Mouse (Mus musculus) limb, embryonic 13.5 days (tissue): ENCODE measurements at regions not wholly inside any gene's neighbourhood (a gene's known extent, or its start where the extent isn't known, plus 50 kb on each side); places are given as distances from the start of the nearest gene placed in this dataset.

Experiments
- ATAC-seq: fragments of 200-750 bp; cut with Nextera tagmentation; 2 replicates; pipeline ENCODE4 v1.8.0; 2017; ENCODE audit warnings: low read depth, moderate number of reproducible peaks, moderate TSS enrichment; ENCODE audit not compliant: low FRiP score
- H3K27ac ChIP-seq: fragments of 300-500 bp; sonication (generic); 2 replicates; pipeline ENCODE4 v1.5.1; 2015; ENCODE audit warnings: inconsistent platforms, mild to moderate bottlenecking, moderate library complexity
- H3K27me3 ChIP-seq: fragments of 300-500 bp; sonication (generic); 2 replicates; pipeline ENCODE4 v1.6.1; 2015; ENCODE audit warnings: mild to moderate bottlenecking, inconsistent platforms
- H3K36me3 ChIP-seq: fragments of 300-500 bp; sonication (generic); 2 replicates; pipeline ENCODE4 v1.6.1; 2015; ENCODE audit warnings: inconsistent platforms, mild to moderate bottlenecking, moderate library complexity
- H3K4me1 ChIP-seq: fragments of 300-500 bp; sonication (generic); 2 replicates; pipeline ENCODE4 v1.6.1; 2015; ENCODE audit warnings: inconsistent platforms
- H3K4me2 ChIP-seq: fragments of 300-500 bp; sonication (generic); replicated peaks from 2 replicates; pipeline ENCODE4 v1.6.1; 2015; ENCODE audit warnings: inconsistent platforms, mild to moderate bottlenecking, moderate library complexity
- H3K4me3 ChIP-seq: fragments of 300-500 bp; sonication (generic); 2 replicates; pipeline ENCODE4 v1.5.1; 2015; ENCODE audit warnings: moderate library complexity, mild to moderate bottlenecking, inconsistent platforms
- H3K9ac ChIP-seq: fragments of 300-500 bp; sonication (generic); 2 replicates; pipeline ENCODE4 v1.6.1; 2015; ENCODE audit warnings: mild to moderate bottlenecking, inconsistent platforms
- H3K9me3 ChIP-seq: fragments of 300-500 bp; sonication (generic); 2 replicates; pipeline ENCODE4 v1.6.1; 2016; ENCODE audit warnings: inconsistent platforms
- WGBS: fragments of 180-500 bp; shearing (Covaris S2); methylation state at CpG from one replicate; pipeline ENCODE4 v1.1.7; 2015; 5-methylcytosine and 5-hydroxymethylcytosine counted together

DNA sequence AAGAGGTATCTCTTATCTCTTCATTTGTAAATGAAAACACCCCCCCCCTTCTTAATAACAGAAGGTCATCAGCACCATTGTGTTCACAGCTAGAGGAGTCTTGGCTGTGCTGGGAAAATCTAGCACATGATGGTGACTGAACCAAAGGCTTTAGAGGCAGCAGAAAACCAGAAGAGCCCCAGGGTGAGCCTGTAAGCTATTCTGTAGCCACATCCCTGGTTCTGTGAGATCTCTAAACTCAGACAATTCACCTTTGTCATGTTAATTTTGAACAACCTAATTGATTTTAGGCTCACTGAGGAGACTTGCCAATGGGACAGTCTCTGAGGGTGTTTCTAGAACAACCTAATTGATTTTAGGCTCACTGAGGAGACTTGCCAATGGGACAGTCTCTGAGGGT is 201.4 kb downstream of the Emp1 start:
- no peaks in the 10 kb centered on the region for H3K9me3 ChIP-seq
- no peak overlapping the region for H3K4me3 ChIP-seq
- no peak overlapping the region for H3K4me2 ChIP-seq
- no peak overlapping the region for H3K9ac ChIP-seq
- no peak for ATAC-seq
- H3K27me3 ChIP-seq, result peaks cover 9% of the 10 kb centered on the region; the same call in 1 of the 2 replicates
- H3K27ac ChIP-seq, result no peak overlapping the region
- H3K4me1 ChIP-seq, result peaks cover 20% of the 10 kb centered on the region
- no peaks in the 10 kb centered on the region for H3K36me3 ChIP-seq

DNA sequence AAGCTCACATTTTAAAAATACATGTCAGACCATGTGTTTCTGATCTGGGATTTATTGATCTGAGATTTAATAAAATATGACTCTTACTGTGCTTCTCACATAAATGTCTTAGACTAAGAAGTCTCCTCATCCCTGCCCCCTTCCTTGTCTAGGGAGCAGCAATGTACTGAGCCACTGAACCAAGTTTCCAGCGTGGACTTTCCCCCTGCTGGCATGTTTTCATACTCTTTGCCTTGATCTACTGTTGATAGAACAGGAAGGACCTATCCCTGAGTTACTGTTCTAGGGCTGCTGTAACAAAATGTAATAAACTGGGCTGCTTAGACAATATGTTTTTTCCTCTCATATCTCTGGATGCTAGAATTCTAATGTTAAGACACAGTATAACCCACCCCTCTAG is 206.7 kb downstream of the Emp1 start:
- H3K27ac ChIP-seq, result no peak overlapping the region
- ATAC-seq, result no peak
- no peaks in the 10 kb centered on the region for H3K36me3 ChIP-seq
- 52% methylated on average over 1 of the region's 1 CpGs for WGBS
- H3K9me3 ChIP-seq, result no peaks in the 10 kb centered on the region
- H3K27me3 ChIP-seq, result no peaks in the 10 kb centered on the region
- no peak overlapping the region for H3K9ac ChIP-seq
- no peaks in the 10 kb centered on the region for H3K4me1 ChIP-seq
- no peak overlapping the region for H3K4me3 ChIP-seq
- no peak overlapping the region for H3K4me2 ChIP-seq

GRCm38 (mm10) chr6:135575294-135575693 is 212.9 kb downstream of the Emp1 start:
- 88% methylated on average over 2 of the region's 2 CpGs for WGBS
- no peaks in the 10 kb centered on the region for H3K27me3 ChIP-seq
- no peak for ATAC-seq

GRCm38 (mm10) chr6:135578728-135579127 is 216.4 kb downstream of the Emp1 start:
- 82% methylated on average over 8 of the region's 8 CpGs for WGBS
- no peak for ATAC-seq
- Histone ChIP-seq H3K4me2 (no peak overlapping the region), H3K27me3 (no peaks in the 10 kb centered on the region), H3K36me3 (no peaks in the 10 kb centered on the region), H3K4me3 (no peak overlapping the region), H3K4me1 (peaks cover 9% of the 10 kb centered on the region), H3K9ac (no peak overlapping the region), H3K27ac (no peak overlapping the region), H3K9me3 (no peaks in the 10 kb centered on the region)

More at GRCm38 (mm10) chr6:135575294-135575693, 212.9 kb downstream of the Emp1 start:
- H3K4me2 ChIP-seq, result no peak overlapping the region
- H3K9ac ChIP-seq, result no peak overlapping the region
- H3K27ac ChIP-seq, result no peak overlapping the region
- no peaks in the 10 kb centered on the region for H3K4me1 ChIP-seq
- H3K9me3 ChIP-seq, result no peaks in the 10 kb centered on the region
- H3K36me3 ChIP-seq, result no peaks in the 10 kb centered on the region
- no peak overlapping the region for H3K4me3 ChIP-seq

- H3K9me3 ChIP-seq, result no peaks in the 10 kb centered on the region
- no peak for ATAC-seq
- WGBS, result 54% methylated on average over 2 of the region's 2 CpGs
- no peak overlapping the region for H3K9ac ChIP-seq
- H3K4me3 ChIP-seq, result no peak overlapping the region
- H3K4me1 ChIP-seq, result peaks cover 9% of the 10 kb centered on the region
- H3K4me2 ChIP-seq, result no peak overlapping the region
- H3K27me3 ChIP-seq, result no peaks in the 10 kb centered on the region
- H3K36me3 ChIP-seq, result no peaks in the 10 kb centered on the region
- no peak overlapping the region for H3K27ac ChIP-seq
Measured at GRCm38 (mm10) chr6:135582567-135582966, 220.2 kb downstream of the Emp1 start.

DNA sequence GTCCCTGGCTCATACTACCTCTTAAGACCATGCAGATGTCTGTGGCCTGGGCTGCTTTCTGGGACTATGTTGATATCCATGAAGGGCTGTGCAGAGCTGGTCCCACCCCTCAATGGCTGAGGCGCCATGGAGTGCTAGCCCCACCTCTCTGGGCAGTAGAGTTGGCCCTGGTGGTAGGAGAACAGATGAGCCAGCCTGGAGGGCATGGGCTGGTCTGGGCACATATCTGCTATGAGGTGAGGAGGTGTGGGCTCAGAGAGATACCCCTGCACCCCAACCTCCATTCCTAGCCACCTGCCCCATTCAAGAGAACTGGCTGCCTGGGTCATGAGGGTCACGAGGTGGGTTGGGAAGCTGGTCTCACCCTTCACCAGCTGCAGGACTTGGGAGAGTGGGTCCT is 222.4 kb downstream of the Emp1 start:
- no peaks in the 10 kb centered on the region for H3K27me3 ChIP-seq
- H3K4me2 ChIP-seq, result no peak overlapping the region
- no peak overlapping the region for H3K4me3 ChIP-seq
- H3K27ac ChIP-seq, result no peak overlapping the region
- H3K36me3 ChIP-seq, result no peaks in the 10 kb centered on the region
- H3K9me3 ChIP-seq, result no peaks in the 10 kb centered on the region
- ATAC-seq, result no peak
- 86% methylated on average over 2 of the region's 2 CpGs for WGBS
- peaks cover 9% of the 10 kb centered on the region for H3K4me1 ChIP-seq
- no peak overlapping the region for H3K9ac ChIP-seq

GRCm38 (mm10) chr6:135590084-135590483 is 227.7 kb downstream of the Emp1 start:
- H3K4me3 ChIP-seq, result no peak overlapping the region
- H3K9ac ChIP-seq, result no peak overlapping the region
- H3K36me3 ChIP-seq, result no peaks in the 10 kb centered on the region
- H3K9me3 ChIP-seq, result no peaks in the 10 kb centered on the region
- no peak overlapping the region for H3K4me2 ChIP-seq
- no peak overlapping the region for H3K27ac ChIP-seq
- 0 out of 2 replicates have a peak, but pooled peaks cover 3% of the 10 kb centered on the region for H3K4me1 ChIP-seq
- ATAC-seq, result no peak; the same call in 1 of the 2 replicates
- peaks cover 21% of the 10 kb centered on the region; the same call in 1 of the 2 replicates for H3K27me3 ChIP-seq

GRCm38 (mm10) chr6:135591085-135591484 is 228.7 kb downstream of the Emp1 start:
- no peaks in the 10 kb centered on the region for H3K9me3 ChIP-seq
- WGBS, result 87% methylated on average over 9 of the region's 9 CpGs
- no peak overlapping the region for H3K9ac ChIP-seq
- no peak overlapping the region for H3K4me2 ChIP-seq
- H3K4me3 ChIP-seq, result no peak overlapping the region
- H3K36me3 ChIP-seq, result no peaks in the 10 kb centered on the region
- H3K27me3 ChIP-seq, result peaks cover 22% of the 10 kb centered on the region; the same call in 1 of the 2 replicates
- no peak overlapping the region for H3K27ac ChIP-seq
- no peak for ATAC-seq
- H3K4me1 ChIP-seq, result 0 out of 2 replicates have a peak, but pooled peaks cover 3% of the 10 kb centered on the region

DNA sequence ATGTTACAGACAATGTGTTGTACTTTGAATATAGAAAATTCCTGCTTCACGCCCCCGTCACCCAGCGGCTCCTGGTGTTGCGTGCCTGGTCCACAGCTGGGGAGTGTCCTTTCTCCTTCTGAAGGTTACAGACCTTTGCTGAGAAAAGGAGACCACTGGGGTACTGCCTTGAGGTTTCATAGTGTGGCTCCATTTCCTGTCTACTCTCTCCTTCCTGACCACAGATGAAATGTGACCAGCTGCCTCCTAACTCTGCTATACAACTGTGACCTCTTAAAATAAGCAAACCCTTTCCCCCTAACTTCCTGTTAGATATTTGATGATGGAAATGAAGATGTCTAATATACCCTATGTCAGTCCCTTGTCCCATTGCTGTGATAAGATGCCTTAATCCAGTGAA is 234.0 kb downstream of the Emp1 start:
- ATAC-seq, result no peak
- H3K4me2 ChIP-seq, result no peak overlapping the region
- H3K9ac ChIP-seq, result no peak overlapping the region
- no peaks in the 10 kb centered on the region for H3K4me1 ChIP-seq
- WGBS, result 93% methylated on average over 4 of the region's 4 CpGs
- H3K27me3 ChIP-seq, result peaks cover 18% of the 10 kb centered on the region; the same call in 1 of the 2 replicates
- no peaks in the 10 kb centered on the region for H3K9me3 ChIP-seq
- no peak overlapping the region for H3K27ac ChIP-seq
- H3K4me3 ChIP-seq, result no peak overlapping the region
- no peaks in the 10 kb centered on the region for H3K36me3 ChIP-seq

- Histone ChIP-seq H3K27ac (no peak overlapping the region), H3K9ac (no peak overlapping the region), H3K9me3 (no peaks in the 10 kb centered on the region), H3K27me3 (no peaks in the 10 kb centered on the region), H3K4me1 (peaks cover 4% of the 10 kb centered on the region; the same call in 1 of the 2 replicates), H3K4me2 (no peak overlapping the region), H3K36me3 (no peaks in the 10 kb centered on the region), H3K4me3 (no peak overlapping the region)
- ATAC-seq, result no peak
- WGBS, result 51% methylated on average over 3 of the region's 3 CpGs
Measured at GRCm38 (mm10) chr6:135610504-135611096, 248.3 kb downstream of the Emp1 start.

- H3K4me2 ChIP-seq, result no peak overlapping the region
- H3K4me1 ChIP-seq, result 0 out of 2 replicates have a peak, but pooled peaks cover 4% of the 10 kb centered on the region
- peaks cover 9% of the 10 kb centered on the region; the same call in 1 of the 2 replicates for H3K9me3 ChIP-seq
- no peaks in the 10 kb centered on the region for H3K36me3 ChIP-seq
- 48% methylated on average over 4 of the region's 4 CpGs for WGBS
- H3K9ac ChIP-seq, result no peak overlapping the region
- no peak overlapping the region for H3K27ac ChIP-seq
- no peaks in the 10 kb centered on the region for H3K27me3 ChIP-seq
- H3K4me3 ChIP-seq, result no peak overlapping the region
- no peak for ATAC-seq
Measured at GRCm38 (mm10) chr6:135627928-135628327, 265.6 kb downstream of the Emp1 start.

DNA sequence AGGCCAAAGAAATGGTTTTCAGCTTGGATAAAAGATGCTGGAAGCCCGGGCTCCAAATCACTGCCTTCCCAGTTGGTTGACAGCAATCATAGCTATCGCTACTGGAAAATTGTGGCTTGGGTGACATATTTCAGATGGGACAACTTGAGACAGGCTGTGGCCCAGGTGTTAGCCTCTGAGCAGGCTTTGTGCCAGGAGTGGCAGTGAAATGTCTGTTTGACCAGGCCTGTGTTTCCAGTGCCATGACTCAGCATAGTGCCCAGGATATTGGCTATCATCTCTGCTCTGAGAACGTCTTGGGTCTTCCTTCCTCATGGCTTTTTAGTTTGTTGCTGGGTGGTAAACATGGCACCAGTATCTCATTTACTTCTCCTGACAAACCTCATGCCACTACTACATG is 266.9 kb downstream of the Emp1 start:
- Histone ChIP-seq H3K9ac (no peak overlapping the region), H3K36me3 (no peaks in the 10 kb centered on the region), H3K9me3 (peaks cover 9% of the 10 kb centered on the region; the same call in 1 of the 2 replicates), H3K27me3 (no peaks in the 10 kb centered on the region), H3K27ac (no peak overlapping the region), H3K4me2 (no peak overlapping the region), H3K4me3 (no peak overlapping the region), H3K4me1 (0 out of 2 replicates have a peak, but pooled peaks cover 4% of the 10 kb centered on the region)
- no peak for ATAC-seq
- 81% methylated on average over 3 of the region's 3 CpGs for WGBS

DNA sequence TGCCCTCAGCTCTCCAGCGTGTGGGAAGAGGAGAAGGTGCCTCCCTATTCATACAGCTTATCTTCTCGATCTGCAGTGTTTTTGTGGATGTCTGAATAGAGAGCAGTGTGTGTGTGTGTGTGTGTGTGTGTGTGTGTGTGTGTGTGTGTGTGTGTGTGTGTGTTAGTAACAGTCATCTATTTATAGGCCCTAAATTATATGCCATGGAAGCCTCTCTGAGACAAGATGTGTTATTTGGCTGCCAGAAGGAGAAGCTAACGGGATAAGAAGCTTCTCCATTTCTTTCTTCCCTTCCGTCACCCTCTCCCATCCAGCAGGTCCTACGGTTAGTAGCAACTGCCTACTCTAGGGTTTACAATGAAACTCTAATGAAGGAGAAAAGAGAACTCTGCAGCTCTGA is 270.3 kb downstream of the Emp1 start:
- 0 out of 2 replicates have a peak, but pooled peaks cover 7% of the 10 kb centered on the region for H3K4me1 ChIP-seq
- H3K4me3 ChIP-seq, result no peak overlapping the region
- H3K9ac ChIP-seq, result no peak overlapping the region
- H3K27me3 ChIP-seq, result no peaks in the 10 kb centered on the region
- WGBS, result 92% methylated on average over 5 of the region's 5 CpGs
- H3K27ac ChIP-seq, result no peak overlapping the region
- H3K36me3 ChIP-seq, result no peaks in the 10 kb centered on the region
- H3K4me2 ChIP-seq, result no peak overlapping the region
- peaks cover 9% of the 10 kb centered on the region; the same call in 1 of the 2 replicates for H3K9me3 ChIP-seq
- ATAC-seq, result no peak
